Mouse (Mus musculus): ENCODE results near the gene Amz1.

Gene Amz1

DNA sequence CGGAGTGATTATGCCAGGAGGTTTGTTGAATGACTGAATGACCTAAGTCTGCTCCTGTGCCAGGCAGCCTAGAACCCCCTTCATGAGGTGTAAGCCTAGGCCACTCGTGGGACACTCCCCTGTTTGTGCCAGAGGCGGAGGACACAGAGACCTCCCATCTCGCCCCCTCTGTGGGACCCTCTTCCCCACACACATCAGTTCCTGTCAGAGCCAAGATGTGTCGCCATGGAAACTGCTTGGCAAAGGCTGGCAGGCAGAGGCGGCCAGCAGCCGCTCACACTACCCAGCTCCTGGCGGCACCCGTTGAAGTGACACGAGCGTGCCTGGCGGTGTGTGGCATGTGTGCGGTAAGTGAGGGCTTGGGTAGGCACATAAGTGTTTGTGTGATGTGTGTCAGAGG, at the start of gene Amz1:
Gene Amz1, plus strand, starts transcription at position 306 of the 400 bp plus-strand sequence.
- DNase-seq (ENCODE audit: inconsistent ontology term), result no peak

DNA sequence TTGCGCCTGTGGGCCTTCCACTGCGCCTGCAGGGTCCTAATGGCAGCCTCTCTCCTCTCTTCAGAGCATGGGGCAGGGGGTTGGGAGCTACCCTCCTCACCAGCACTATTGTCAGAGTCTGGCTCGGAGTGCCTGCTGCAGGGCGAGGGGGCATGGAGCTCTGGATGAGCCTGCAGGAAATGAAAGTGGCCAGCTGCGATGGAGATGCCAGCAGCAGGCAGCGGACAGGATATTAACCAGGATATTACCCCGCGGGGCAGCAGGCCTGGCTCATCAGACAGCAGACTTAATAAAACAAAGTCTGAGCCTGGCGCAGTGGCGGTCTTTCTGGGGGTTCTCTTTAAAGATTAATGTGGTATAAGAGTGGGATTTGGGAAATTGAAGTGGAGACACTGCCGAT, 48.8 kb upstream of the Amz1 start:
- DNase-seq (ENCODE audit: inconsistent ontology term), result no peak

DNA sequence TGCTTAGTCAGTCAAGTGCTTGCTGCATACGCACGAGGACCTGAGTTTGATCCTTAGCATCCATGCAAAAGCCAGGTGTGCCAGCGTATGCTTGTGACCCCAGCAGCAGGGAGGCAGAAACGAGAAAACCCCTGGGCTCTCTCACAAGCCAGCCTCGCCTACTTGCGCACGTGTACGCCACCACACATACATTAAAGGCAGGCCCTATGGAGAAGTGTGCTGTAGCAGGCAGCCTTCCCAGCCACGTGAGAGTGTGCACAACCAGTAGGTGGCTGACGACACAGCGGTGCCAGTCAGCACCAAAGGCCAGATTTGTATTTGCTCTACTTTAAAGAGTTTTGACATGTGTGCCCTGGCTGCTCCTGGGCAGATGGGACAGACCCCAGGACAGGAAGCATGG, 48.3 kb upstream of the Amz1 start:
- no peak for DNase-seq (ENCODE audit: inconsistent ontology term)

- no peak for DNase-seq (ENCODE audit: inconsistent ontology term)
These were observed 46.8 kb upstream of the Amz1 start for GRCm38 (mm10) chr5:140677137-140677536.

DNA sequence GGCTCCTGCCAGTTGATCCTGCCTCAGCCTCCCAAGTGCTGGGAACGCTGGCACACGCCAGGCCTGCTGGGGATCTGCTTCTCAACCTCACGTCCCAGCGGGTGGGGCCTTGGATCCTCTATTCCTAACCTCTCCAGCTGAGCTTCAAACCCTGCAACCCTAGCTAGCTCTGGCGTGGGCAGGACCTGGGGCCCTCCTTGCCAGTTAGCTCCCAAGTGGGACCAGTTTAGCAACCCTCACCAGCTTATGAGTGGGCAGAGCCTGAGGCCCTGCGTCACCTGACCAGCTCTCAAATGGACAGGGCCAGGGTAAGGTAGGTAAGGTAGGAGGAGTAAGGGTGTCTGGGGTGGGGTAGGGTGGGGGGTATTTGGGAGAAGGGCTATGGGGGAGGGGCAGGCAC, 43.9 kb upstream of the Amz1 start:
- DNase-seq (ENCODE audit: inconsistent ontology term), result no peak

DNA sequence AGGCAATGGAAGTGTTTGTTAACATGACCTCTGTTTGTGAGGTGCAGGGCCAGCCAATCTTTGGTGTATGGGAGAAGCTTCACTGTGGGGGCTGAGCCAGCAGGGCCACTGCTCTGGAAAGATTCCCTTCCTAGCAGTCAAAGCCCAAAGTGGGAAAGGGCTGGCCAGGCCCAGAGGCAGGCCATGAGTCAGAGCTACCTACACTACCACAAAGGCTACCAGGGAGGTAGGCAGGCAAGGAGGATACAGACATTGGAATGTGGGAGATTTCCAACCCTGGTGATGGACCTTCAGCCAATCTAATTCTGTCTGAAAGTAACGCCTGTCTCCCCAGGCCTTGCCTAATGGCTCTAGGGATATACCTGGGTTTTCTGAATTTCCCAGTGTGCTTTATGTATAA, 43.0 kb upstream of the Amz1 start:
- peak; percentile 44 for DNase-seq (ENCODE audit: inconsistent ontology term)

DNA sequence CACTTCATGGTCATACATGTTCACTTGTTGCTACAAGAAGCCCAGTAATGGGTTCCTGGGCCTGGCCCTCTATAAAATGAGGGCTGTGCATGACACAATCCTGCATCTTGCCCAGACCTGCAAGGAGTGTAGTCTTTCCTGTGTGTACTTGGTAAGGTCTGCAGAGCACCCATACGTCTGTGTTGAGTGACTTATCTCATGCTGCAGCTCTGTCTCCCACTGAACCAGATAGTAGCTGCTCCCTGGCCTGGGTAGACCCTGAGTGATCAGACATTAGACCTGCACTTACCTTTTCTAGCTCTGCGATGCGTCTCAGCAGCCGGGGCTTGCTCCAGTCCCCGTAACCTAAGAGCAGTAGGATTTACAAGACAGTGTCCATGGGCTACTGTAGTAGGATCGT, 41.8 kb upstream of the Amz1 start:
- no peak for DNase-seq (ENCODE audit: inconsistent ontology term)

GRCm38 (mm10) chr5:140684343-140685148, 39.4 kb upstream of the Amz1 start:
- no peak for DNase-seq (ENCODE audit: inconsistent ontology term)

- no peak for DNase-seq (ENCODE audit: inconsistent ontology term)
These were observed 35.5 kb upstream of the Amz1 start for GRCm38 (mm10) chr5:140688434-140688833.

- DNase-seq (ENCODE audit: inconsistent ontology term), result no peak
These were observed 27.9 kb upstream of the Amz1 start for GRCm38 (mm10) chr5:140695987-140696386.

GRCm38 (mm10) chr5:140699776-140700175, 24.2 kb upstream of the Amz1 start:
- no peak for DNase-seq (ENCODE audit: inconsistent ontology term)

DNA sequence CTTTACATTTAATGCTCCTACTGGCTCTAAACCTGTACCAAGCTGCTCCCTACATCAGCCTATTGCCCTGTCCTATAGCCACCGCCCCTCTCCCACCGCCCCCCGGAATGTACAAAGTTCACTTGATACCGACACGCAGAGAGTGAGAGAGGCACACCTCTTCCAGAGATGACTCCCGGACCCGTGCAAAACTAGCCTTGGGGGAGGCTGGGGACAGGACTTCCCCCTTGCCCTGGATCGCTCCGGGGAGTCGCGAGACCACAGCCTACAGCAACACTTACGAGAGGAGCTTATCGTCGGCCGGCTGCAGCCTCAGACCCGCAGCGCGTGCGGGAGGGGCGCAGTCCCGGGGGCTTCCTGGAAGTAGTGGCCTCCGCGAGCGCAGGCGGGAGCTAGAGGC, 22.3 kb upstream of the Amz1 start:
- no peak for DNase-seq (ENCODE audit: inconsistent ontology term)

DNA sequence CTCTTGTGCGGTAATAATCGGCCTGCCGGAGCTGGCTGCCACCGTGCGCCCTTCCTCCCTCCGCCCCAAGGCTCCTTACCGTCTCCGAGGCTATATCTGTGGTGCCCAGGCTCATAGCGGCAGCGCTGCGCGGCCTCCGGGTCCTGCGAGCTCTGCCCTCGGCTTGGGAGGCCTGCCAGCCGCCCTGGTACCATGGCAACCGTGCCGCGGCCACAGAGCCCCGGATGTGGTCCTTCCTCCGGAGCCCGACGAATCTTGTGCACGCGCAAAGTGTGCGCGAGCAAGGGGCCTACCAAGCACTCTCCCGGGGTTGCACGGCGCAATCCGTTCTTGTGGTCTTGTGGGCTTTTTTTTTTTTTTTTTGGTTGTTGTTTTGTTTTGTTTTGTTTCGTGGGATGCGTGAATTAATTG, 21.8 kb upstream of the Amz1 start, which contains the start of gene Iqce:
Gene Iqce, minus strand, starts transcription at position 276 of the 411 bp plus-strand sequence.
- DNase-seq (ENCODE audit: inconsistent ontology term), result peak; percentile 95

- DNase-seq (ENCODE audit: inconsistent ontology term), result no peak
These were observed 21.2 kb upstream of the Amz1 start for GRCm38 (mm10) chr5:140702618-140703175.

GRCm38 (mm10) chr5:140703480-140704377, 20.2 kb upstream of the Amz1 start:
- no peak for DNase-seq (ENCODE audit: inconsistent ontology term)

DNA sequence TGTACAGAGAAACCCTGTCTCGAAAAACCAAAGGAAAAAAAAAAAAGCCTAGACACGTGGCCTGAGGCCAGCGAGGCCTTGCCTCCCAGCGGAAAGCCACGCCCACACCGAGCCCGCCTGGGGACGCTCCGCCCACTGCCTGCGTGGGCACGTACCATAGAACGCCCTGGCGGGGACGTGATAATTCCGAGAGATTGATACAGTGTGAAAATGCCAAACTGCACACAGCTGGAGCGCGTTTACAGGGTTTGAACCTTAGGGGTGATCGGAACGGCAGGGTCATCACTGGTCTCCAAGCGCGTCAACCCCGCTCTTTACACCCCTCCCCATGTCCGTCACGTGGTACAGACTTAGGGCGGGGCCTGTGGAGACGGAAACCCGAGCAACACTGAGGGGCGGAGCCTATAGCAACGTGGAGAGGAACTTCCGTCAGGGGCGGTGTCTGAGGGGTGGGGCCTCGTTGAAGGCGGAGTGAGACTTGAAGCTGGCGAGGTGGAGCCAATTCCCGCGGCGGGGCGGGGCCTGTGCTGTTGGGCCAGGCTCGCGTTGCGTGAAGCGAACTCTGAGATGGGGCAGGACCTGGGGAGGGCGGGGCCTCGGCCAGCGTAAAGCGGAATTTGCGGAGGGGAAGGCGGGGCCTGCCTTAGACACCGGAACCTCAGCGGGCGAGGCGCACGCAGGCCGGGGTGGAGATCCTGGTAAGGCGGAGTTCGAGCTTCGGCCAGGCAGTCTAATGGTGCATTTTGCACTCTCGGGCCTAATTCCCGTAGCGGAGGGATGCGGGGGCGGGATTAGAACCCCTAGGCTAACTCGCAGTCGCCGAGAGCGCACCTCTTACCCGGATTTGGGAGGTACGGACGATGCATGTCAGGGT, 19.3 kb upstream of the Amz1 start, which contains the start of gene Brat1:
Gene Brat1, plus strand, starts transcription at position 634 of the 874 bp plus-strand sequence.
- DNase-seq (ENCODE audit: inconsistent ontology term), result peak; percentile 100

DNA sequence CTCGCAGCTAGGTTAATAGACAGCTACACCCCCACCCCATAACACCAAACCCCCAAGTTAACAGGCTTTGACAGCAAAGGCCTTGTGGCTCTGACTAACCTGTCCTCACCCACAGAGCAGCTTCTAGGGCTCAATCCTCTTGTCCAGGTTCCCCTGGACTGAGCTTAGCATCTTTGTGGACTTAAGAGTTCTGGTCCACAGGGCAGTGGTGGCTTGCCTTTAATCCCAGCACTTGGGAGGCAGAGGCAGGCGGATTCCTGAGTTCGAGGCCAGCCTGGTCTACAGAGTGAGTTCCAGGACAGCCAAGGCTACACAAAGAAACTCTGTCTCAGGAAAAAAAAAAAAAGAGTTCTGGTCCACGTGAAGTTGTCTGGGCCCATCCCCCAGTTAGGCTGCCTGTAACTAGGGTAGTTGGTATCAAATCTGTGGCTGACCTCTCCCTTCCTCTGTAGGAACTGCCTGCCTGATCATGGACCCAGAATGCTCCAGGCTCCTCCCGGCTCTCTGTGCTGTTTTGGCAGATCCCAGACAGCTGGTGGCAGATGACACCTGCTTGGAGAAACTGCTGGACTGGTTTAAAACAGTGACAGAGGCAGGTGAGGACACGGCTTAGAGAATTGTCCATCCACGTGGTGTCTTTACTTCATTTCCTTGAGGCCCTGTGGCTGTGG, 18.3 kb upstream of the Amz1 start:
- DNase-seq (ENCODE audit: inconsistent ontology term), result no peak

GRCm38 (mm10) chr5:140710315-140710714, 13.6 kb upstream of the Amz1 start:
- no peak for DNase-seq (ENCODE audit: inconsistent ontology term)

DNA sequence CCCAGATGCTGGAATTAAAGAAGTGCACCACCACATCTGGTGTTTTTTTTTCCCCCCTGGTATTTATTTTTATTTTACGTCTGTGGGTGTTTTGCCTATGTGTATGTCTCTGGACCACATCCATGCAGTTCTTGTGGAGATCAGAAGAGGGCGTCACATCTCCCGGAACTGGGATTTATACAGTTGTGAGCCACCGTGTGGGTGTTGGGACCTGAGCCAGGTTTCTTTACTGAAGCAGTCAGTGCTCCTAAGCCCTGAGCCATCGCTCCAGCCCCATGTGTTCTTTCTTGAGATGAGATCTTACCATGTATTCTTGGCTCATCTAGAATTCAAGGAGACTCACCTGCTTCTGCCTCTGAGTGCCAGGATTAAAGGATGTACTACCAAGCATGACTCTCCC, 12.9 kb upstream of the Amz1 start:
- DNase-seq (ENCODE audit: inconsistent ontology term), result no peak

DNA sequence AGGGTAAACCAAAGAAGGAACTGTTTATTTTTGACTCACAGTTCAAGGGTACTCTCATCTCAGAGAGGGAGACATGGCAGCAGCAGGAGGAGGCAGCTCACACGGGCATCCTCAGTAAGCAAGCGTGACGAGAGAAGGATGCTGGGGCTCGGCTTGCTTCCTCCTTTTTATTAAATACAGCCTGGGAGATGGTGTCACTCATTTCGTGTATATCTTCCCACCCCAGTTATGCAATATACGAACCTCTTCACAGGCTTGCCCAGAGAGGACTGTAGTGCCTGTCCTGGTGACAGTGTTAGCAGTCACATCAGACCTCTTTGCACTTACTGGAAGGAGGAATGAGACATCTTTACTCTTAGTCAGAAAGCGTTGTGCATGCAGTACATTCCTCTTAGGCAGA, 3.2 kb upstream of the Amz1 start:
- no peak for DNase-seq (ENCODE audit: inconsistent ontology term)

- DNase-seq (ENCODE audit: inconsistent ontology term), result no peak
These were observed 1.8 kb upstream of the Amz1 start for GRCm38 (mm10) chr5:140722121-140722520.
